Mouse (Mus musculus) lung, postnatal 4 days (tissue): ENCODE results near the gene Rab22a.

Source experiments
- DNase-seq, 2 experiments: peaks; one replicate each; pipeline ENCODE4 v3.0.0; 2021

Rab22a gene

GRCm38 (mm10) chr2:173724382-173724781, 64.8 kb downstream of the Rab22a start:
- no peak for DNase-seq

GRCm38 (mm10) chr2:173724940-173725807, 65.6 kb downstream of the Rab22a start:
- no peak for DNase-seq

- no peak for DNase-seq
These were observed 66.3 kb downstream of the Rab22a start for GRCm38 (mm10) chr2:173725819-173726218.

GRCm38 (mm10) chr2:173730444-173730966, 70.9 kb downstream of the Rab22a start:
- DNase-seq, result no peak

GRCm38 (mm10) chr2:173734426-173734825, 74.9 kb downstream of the Rab22a start:
- DNase-seq, result no peak

GRCm38 (mm10) chr2:173737222-173737989, 77.8 kb downstream of the Rab22a start, which contains the start of gene Vapb:
TSS of gene Vapb (plus strand) at chr2:173737511.
- DNase-seq, result peak; percentile 99 to 100

- DNase-seq, result no peak
These were observed 78.7 kb downstream of the Rab22a start for GRCm38 (mm10) chr2:173738232-173738631.

- DNase-seq, result no peak
These were observed 79.5 kb downstream of the Rab22a start for GRCm38 (mm10) chr2:173739107-173739506.

- DNase-seq, result no peak
These were observed 82.5 kb downstream of the Rab22a start for GRCm38 (mm10) chr2:173742090-173742489.

- DNase-seq, result no peak
These were observed 83.2 kb downstream of the Rab22a start for GRCm38 (mm10) chr2:173742744-173743143.

GRCm38 (mm10) chr2:173744070-173744815, 84.7 kb downstream of the Rab22a start:
- DNase-seq, result no peak

- no peak for DNase-seq
These were observed 89.5 kb downstream of the Rab22a start for GRCm38 (mm10) chr2:173748961-173749659.

- DNase-seq, result no peak
These were observed 96.0 kb downstream of the Rab22a start for GRCm38 (mm10) chr2:173755433-173756144.
